Mouse (Mus musculus) testis, adult 2 months (tissue): ENCODE measurements around the gene Abca6.

ENCODE experiments used
- CTCF ChIP-seq: fragments of 200-500 bp; IDR thresholded peaks from 2 replicates; pipeline ENCODE4 v1.5.1; 2012; ENCODE audit warnings: low read depth, mild to moderate bottlenecking, inconsistent platforms, low read length, moderate library complexity; ENCODE audit not compliant: control insufficient read depth, insufficient read depth, insufficient replicate concordance
- POLR2A ChIP-seq: fragments of 200-500 bp; IDR thresholded peaks from 2 replicates; pipeline ENCODE4 v1.6.1; 2012; ENCODE audit warnings: low read depth, mild to moderate bottlenecking, inconsistent platforms, low read length, moderate library complexity; ENCODE audit not compliant: control insufficient read depth

DNA sequence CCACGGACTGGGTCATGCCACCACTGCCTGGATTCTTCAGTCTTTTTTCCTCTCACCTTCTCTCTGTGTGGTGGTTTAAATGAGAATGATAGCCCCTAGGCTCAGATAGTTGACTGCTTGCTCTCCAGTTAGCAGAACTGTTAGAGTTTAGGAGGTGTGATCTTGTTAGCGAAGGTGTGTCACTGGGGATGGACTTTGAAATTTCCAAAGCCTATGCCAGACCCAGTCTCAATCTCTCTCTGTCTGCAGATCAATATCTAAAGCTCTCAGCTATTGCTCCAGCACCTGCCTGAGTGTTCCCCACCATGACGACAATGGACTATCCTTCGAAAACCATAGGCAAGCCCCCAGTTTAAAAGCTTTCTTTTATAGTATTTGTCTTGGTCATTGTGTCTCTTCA is 5.5 kb upstream of the Abca6 start:
- TF ChIP-seq CTCF (no peak), POLR2A (no peak)
